Mouse (Mus musculus) layer of hippocampus, postnatal 36 days (tissue): Measurements from ENCODE around the gene Ints11. TPM values are rescaled to one million over a fixed set of nuclear protein-coding genes. Genes with fewer than 3 reads are reported as not detected.

Experiments
- DNase-seq, 2 experiments: peaks; one replicate each; pipeline ENCODE4 v3.0.0; 2022
- microRNA-seq, 2 experiments: library from miRNA; unstranded; fragments of <30 nt; microRNA quantifications; one replicate each; pipeline ENCODE4 v1.2.0; 2021
- total RNA-seq, 2 experiments: library from RNA; stranded (reverse); gene quantifications; 2 replicates each; pipeline ENCODE4 v1.2.3; 2021

The Ints11 gene
- total RNA-seq, 2 experiments from 2014 or later: 35.7 to 36.9 TPM

GRCm38 (mm10) chr4:155892438-155893211 is 23.3 kb downstream of the Ints11 start:
- peak in 1 of 2 experiments; percentile 30 for DNase-seq

GRCm38 (mm10) chr4:155893212-155893690 is 23.9 kb downstream of the Ints11 start:
- no peak for DNase-seq

- peak; percentile 76 to 79 for DNase-seq
These were observed 25.1 kb downstream of the Ints11 start for GRCm38 (mm10) chr4:155894311-155894881.

- peak; percentile 72 to 79 for DNase-seq
These were observed 25.9 kb downstream of the Ints11 start for GRCm38 (mm10) chr4:155895216-155895615.

GRCm38 (mm10) chr4:155895826-155896225 is 26.5 kb downstream of the Ints11 start:
- peak in 1 of 2 experiments; percentile 3 for DNase-seq

- no peak for DNase-seq
These were observed 27.1 kb downstream of the Ints11 start for GRCm38 (mm10) chr4:155896461-155896860.

- no peak for DNase-seq
These were observed 29.0 kb downstream of the Ints11 start for GRCm38 (mm10) chr4:155898318-155898717.

- DNase-seq: peak in 1 of 2 experiments; percentile 1
These were observed 30.0 kb downstream of the Ints11 start for GRCm38 (mm10) chr4:155899355-155899754.

- peak; percentile 52 to 53 for DNase-seq
These were observed 31.9 kb downstream of the Ints11 start for GRCm38 (mm10) chr4:155901205-155901604.

- DNase-seq: no peak
These were observed 33.9 kb downstream of the Ints11 start for GRCm38 (mm10) chr4:155903246-155903645.

- peak; percentile 1 to 5 for DNase-seq
These were observed 35.2 kb downstream of the Ints11 start for GRCm38 (mm10) chr4:155904318-155905102.

- peak in 1 of 2 experiments; percentile 2 for DNase-seq
These were observed 36.3 kb downstream of the Ints11 start for GRCm38 (mm10) chr4:155905634-155906033.

- peak in 1 of 2 experiments; percentile 1 for DNase-seq
These were observed 36.8 kb downstream of the Ints11 start for GRCm38 (mm10) chr4:155906125-155906524.

- DNase-seq: peak; percentile 0 to 2
These were observed 37.7 kb downstream of the Ints11 start for GRCm38 (mm10) chr4:155907003-155907402.

- peak; percentile 1 to 2 for DNase-seq
These were observed 38.9 kb downstream of the Ints11 start for GRCm38 (mm10) chr4:155908281-155908680.

GRCm38 (mm10) chr4:155908751-155909150 is 39.4 kb downstream of the Ints11 start:
- DNase-seq: peak; percentile 0 to 1

GRCm38 (mm10) chr4:155932031-155932430 is 62.7 kb downstream of the Ints11 start:
- no peak for DNase-seq

Small RNAs within 50 kb of the gene (microRNA-seq; reads per million reads assigned to microRNA genes)
- gene Gm22991: 0 reads per million in 2 experiments

Other genes with a start within 250 kb of the Ints11 start
- gene Cdk11b, start 244.7 kb upstream of the Ints11 start, total RNA-seq: 10 to 100 TPM; 43.6 to 46.8 TPM
- gene Gm10563, start 224.1 kb upstream of the Ints11 start, total RNA-seq: not detected
- 1 to 10 TPM; 3.9 to 6.4 TPM for gene Mmp23, start 216.2 kb upstream of the Ints11 start, total RNA-seq
- gene Mib2, start 200.3 kb upstream of the Ints11 start, total RNA-seq: 100 to 1,000 TPM in 1 of 2 experiments, 10 to 100 TPM in 1; 96.8 to 109 TPM
- gene Fndc10, start 175.2 kb upstream of the Ints11 start, total RNA-seq: 10 to 100 TPM; 21.8 to 23.0 TPM
- 10 to 100 TPM; 78.3 to 82.6 TPM for gene Ssu72, start 164.7 kb upstream of the Ints11 start, total RNA-seq
- 10 to 100 TPM; 34.7 to 35.1 TPM for gene Tmem240, start 134.7 kb upstream of the Ints11 start, total RNA-seq
- gene Atad3a, start 108.5 kb upstream of the Ints11 start, total RNA-seq: 10 to 100 TPM; 51.8 to 54.0 TPM
- gene Vwa1, start 94.8 kb upstream of the Ints11 start, total RNA-seq: 10 to 100 TPM; 10.5 to 11.3 TPM
- 10 to 100 TPM; 29.6 to 31.8 TPM for gene Tmem88b, start 83.7 kb upstream of the Ints11 start, total RNA-seq
- not detected for gene Ankrd65, start 79.1 kb upstream of the Ints11 start, total RNA-seq
- gene Mrpl20, start 66.7 kb upstream of the Ints11 start, total RNA-seq: 10 to 100 TPM; 83.0 to 87.4 TPM
- gene Ccnl2, start 57.1 kb upstream of the Ints11 start, total RNA-seq: 100 to 1,000 TPM in 1 of 2 experiments, 10 to 100 TPM in 1; 87.0 to 106 TPM
- 10 to 100 TPM; 88.4 to 98.2 TPM for gene Aurkaip1, start 38.3 kb upstream of the Ints11 start, total RNA-seq
- gene Mxra8, start 29.9 kb upstream of the Ints11 start, total RNA-seq: 1 to 10 TPM; 5.6 to 8.1 TPM
- gene Dvl1, start 22.1 kb upstream of the Ints11 start, total RNA-seq: 10 to 100 TPM; 75.6 to 76.6 TPM
- gene Tas1r3, start 6.2 kb upstream of the Ints11 start, total RNA-seq: under 1 TPM; 0.15 to 0.48 TPM
- gene Cptp, start 106 bp upstream of the Ints11 start, total RNA-seq: 10 to 100 TPM; 24.5 to 24.9 TPM
- gene Pusl1, start 22.2 kb downstream of the Ints11 start, total RNA-seq: 10 to 100 TPM; 56.8 to 59.9 TPM
- gene Acap3, start 22.3 kb downstream of the Ints11 start, total RNA-seq: 100 to 1,000 TPM; 109 to 128 TPM
- gene Ube2j2, start 74.3 kb downstream of the Ints11 start, total RNA-seq: 10 to 100 TPM; 66.2 to 74.1 TPM
- 10 to 100 TPM; 12.7 to 18.6 TPM for gene C1qtnf12, start 92.8 kb downstream of the Ints11 start, total RNA-seq
- 10 to 100 TPM in 1 of 2 experiments, 1 to 10 TPM in 1; 9.7 to 10.6 TPM for gene B3galt6, start 123.1 kb downstream of the Ints11 start, total RNA-seq
- 100 to 1,000 TPM; 178 to 190 TPM for gene Sdf4, start 123.3 kb downstream of the Ints11 start, total RNA-seq
- 1 to 10 TPM; 2.3 to 2.5 TPM for gene Tnfrsf4, start 144.3 kb downstream of the Ints11 start, total RNA-seq
- gene Tnfrsf18, start 156.6 kb downstream of the Ints11 start, total RNA-seq: not detected
- under 1 TPM in 1 of 2 experiments, not detected in 1; 0.20 TPM for gene Ttll10, start 189.9 kb downstream of the Ints11 start, total RNA-seq
- 10 to 100 TPM; 31.5 to 32.1 TPM for gene 9430015G10Rik, start 240.4 kb downstream of the Ints11 start, total RNA-seq